In genomic region chr10:8715679-8716284, GRCm38 (mm10) we compare ENCODE assay signal across 9 mouse cellular contexts.
DNase-seq lines count a peak whose midpoint lies in the region; ATAC-seq and TF ChIP-seq lines count a peak whose summit lies in the region.
"Had no signal": no experiment of that assay in that cellular context is flagged by ENCODE, and none has a peak within 500 bp of the region (broad histone marks: within the 10 kb centered on the region; RNA-seq: fewer than 3 reads in every experiment).

No protein-coding gene starts in this region.

- no peaks in the 10 kb centered on the region; the same call in 1 of the 2 replicates for H3K4me1 ChIP-seq in forebrain, embryonic 12.5 days
- no peaks in the 10 kb centered on the region for H3K4me1 ChIP-seq in heart, postnatal 0 days (ENCODE audit: control insufficient read depth, insufficient read depth)
- no peaks in the 10 kb centered on the region for H3K4me1 ChIP-seq in liver, embryonic 12.5 days
- no peaks in the 10 kb centered on the region for H3K4me1 ChIP-seq in neural tube, embryonic 11.5 days (ENCODE audit: control insufficient read depth, insufficient read depth, low read length)
- 0 out of 2 replicates have a peak, but pooled peaks cover 5% of the 10 kb centered on the region for H3K4me1 ChIP-seq in stomach, embryonic 15.5 days
- H3K4me1 ChIP-seq: embryonic facial prominence, embryonic 12.5 days had no signal

- DNase-seq in CD4-positive, CD25-positive, alpha-beta regulatory T cell, adult 2 months (ENCODE audit: low read depth, low spot score): peak; percentile 78
- peak; percentile 10 for DNase-seq in brain, embryonic 18.5 days (ENCODE audit: low read depth, low spot score)
- DNase-seq in heart, postnatal 0 days (ENCODE audit: low spot score): peak; percentile 46
- DNase-seq in kidney, postnatal 14 days: peak; percentile 73
- peak; percentile 78 for DNase-seq in neural tube, embryonic 11.5 days (ENCODE audit: low spot score)

- TF ChIP-seq CTCF in heart, postnatal 0 days (IDR thresholded peaks at IDR 0.05; ENCODE audit: low read depth): peak; percentile 90

- H3K4me2 ChIP-seq in forebrain, embryonic 12.5 days: no peak overlapping the region
- H3K4me2 ChIP-seq in heart, postnatal 0 days (ENCODE audit: low read depth, low read length): no peak overlapping the region
- no peak overlapping the region for H3K4me2 ChIP-seq in liver, embryonic 12.5 days
- H3K4me2 ChIP-seq in neural tube, embryonic 11.5 days (ENCODE audit: low read depth): no peak overlapping the region
- H3K4me2 ChIP-seq in stomach, embryonic 15.5 days: 0 out of 2 replicates have a peak overlapping the region, but pooled peaks have one; percentile 21
- H3K4me2 ChIP-seq: embryonic facial prominence, embryonic 12.5 days had no signal

- no peaks in the 10 kb centered on the region for H3K9me3 ChIP-seq in forebrain, embryonic 12.5 days
- H3K9me3 ChIP-seq in heart, postnatal 0 days (replicated peaks; ENCODE audit: control insufficient read depth, low read length): no peaks in the 10 kb centered on the region
- no peaks in the 10 kb centered on the region for H3K9me3 ChIP-seq in liver, embryonic 12.5 days (replicated peaks)
- no peaks in the 10 kb centered on the region for H3K9me3 ChIP-seq in neural tube, embryonic 11.5 days (ENCODE audit: control insufficient read depth, low read length)
- H3K9me3 ChIP-seq in stomach, embryonic 15.5 days: no peaks in the 10 kb centered on the region
- H3K9me3 ChIP-seq: embryonic facial prominence, embryonic 12.5 days had no signal

- H3K9ac ChIP-seq in forebrain, embryonic 12.5 days: no peak overlapping the region
- no peak overlapping the region for H3K9ac ChIP-seq in heart, postnatal 0 days (replicated peaks; ENCODE audit: low read depth, low read length)
- no peak overlapping the region for H3K9ac ChIP-seq in liver, embryonic 12.5 days
- H3K9ac ChIP-seq in neural tube, embryonic 11.5 days (ENCODE audit: low read length): no peak overlapping the region
- H3K9ac ChIP-seq in stomach, embryonic 15.5 days: no peak overlapping the region
- H3K9ac ChIP-seq: embryonic facial prominence, embryonic 12.5 days had no signal

- TF ChIP-seq EP300 in heart, postnatal 0 days (IDR thresholded peaks at IDR 0.05; ENCODE audit: low read depth): no peak

- no peak overlapping the region for H3K27ac ChIP-seq in forebrain, embryonic 12.5 days
- no peak overlapping the region for H3K27ac ChIP-seq in heart, postnatal 0 days (ENCODE audit: low read depth)
- no peak overlapping the region for H3K27ac ChIP-seq in liver, embryonic 12.5 days
- no peak overlapping the region for H3K27ac ChIP-seq in neural tube, embryonic 11.5 days (ENCODE audit: low read depth, low read length)
- H3K27ac ChIP-seq in stomach, embryonic 15.5 days: no peak overlapping the region
- H3K27ac ChIP-seq: embryonic facial prominence, embryonic 12.5 days had no signal

- no peaks in the 10 kb centered on the region for H3K27me3 ChIP-seq in forebrain, embryonic 12.5 days
- no peaks in the 10 kb centered on the region for H3K27me3 ChIP-seq in heart, postnatal 0 days (ENCODE audit: control insufficient read depth, insufficient read depth, low read length)
- H3K27me3 ChIP-seq in liver, embryonic 12.5 days (replicated peaks): no peaks in the 10 kb centered on the region
- H3K27me3 ChIP-seq in neural tube, embryonic 11.5 days (ENCODE audit: control insufficient read depth, insufficient read depth, low read length): no peaks in the 10 kb centered on the region
- H3K27me3 ChIP-seq in stomach, embryonic 15.5 days (replicated peaks): no peaks in the 10 kb centered on the region
- H3K27me3 ChIP-seq: embryonic facial prominence, embryonic 12.5 days had no signal

- no peaks in the 10 kb centered on the region for H3K36me3 ChIP-seq in forebrain, embryonic 12.5 days (replicated peaks)
- no peaks in the 10 kb centered on the region for H3K36me3 ChIP-seq in heart, postnatal 0 days (replicated peaks; ENCODE audit: control insufficient read depth, insufficient read depth, low read length)
- no peaks in the 10 kb centered on the region for H3K36me3 ChIP-seq in liver, embryonic 12.5 days
- H3K36me3 ChIP-seq in neural tube, embryonic 11.5 days (ENCODE audit: control insufficient read depth, insufficient read depth, low read length): no peaks in the 10 kb centered on the region
- no peaks in the 10 kb centered on the region for H3K36me3 ChIP-seq in stomach, embryonic 15.5 days
- H3K36me3 ChIP-seq: embryonic facial prominence, embryonic 12.5 days had no signal

- no peak overlapping the region for H3K4me3 ChIP-seq in forebrain, embryonic 12.5 days (replicated peaks)
- H3K4me3 ChIP-seq in heart, postnatal 0 days (ENCODE audit: low read depth, low read length): no peak overlapping the region
- H3K4me3 ChIP-seq in liver, embryonic 12.5 days: no peak overlapping the region
- no peak overlapping the region for H3K4me3 ChIP-seq in neural tube, embryonic 11.5 days (ENCODE audit: low read depth, low read length)
- no peak overlapping the region for H3K4me3 ChIP-seq in stomach, embryonic 15.5 days (replicated peaks)
- H3K4me3 ChIP-seq: embryonic facial prominence, embryonic 12.5 days had no signal

- ATAC-seq in forebrain, embryonic 12.5 days (ENCODE audit: low FRiP score): peak; percentile 73; the same call in 1 of the 2 replicates
- peak; percentile 51; the same call in 1 of the 2 replicates for ATAC-seq in heart, postnatal 0 days (ENCODE audit: insufficient read depth, low read depth)
- 0 out of 2 replicates have a peak, but pooled peaks have one; percentile 44 for ATAC-seq in liver, embryonic 12.5 days
- 0 out of 2 replicates have a peak, but pooled peaks have one; percentile 50 for ATAC-seq in neural tube, embryonic 11.5 days (ENCODE audit: insufficient read depth, low FRiP score, low TSS enrichment)
- ATAC-seq in stomach, embryonic 15.5 days (ENCODE audit: insufficient read depth, low FRiP score, low read depth): no peak

- 16% methylated on average over 12 of the region's 12 CpGs for WGBS in forebrain, embryonic 12.5 days
- 17% methylated on average over 12 of the region's 12 CpGs for WGBS in heart, postnatal 0 days
- WGBS in liver, embryonic 12.5 days (ENCODE audit: insufficient replicate concordance): 14% methylated on average over 12 of the region's 12 CpGs
- WGBS in neural tube, embryonic 11.5 days: 18% methylated on average over 12 of the region's 12 CpGs
- WGBS in stomach, embryonic 15.5 days: 15% methylated on average over 12 of the region's 12 CpGs

Comparison
In these comparisons a context has a peak if more than half of its experiments do, and no peak if none do; other contexts are left out.
1. DNase-seq: peak in every context shown above with its lines; median percentile 78 in CD4-positive, CD25-positive, alpha-beta regulatory T cell, adult 2 months; 78 in neural tube, embryonic 11.5 days; 73 in kidney, postnatal 14 days; 46 in heart, postnatal 0 days; 10 in brain, embryonic 18.5 days.